Mouse (Mus musculus): ENCODE results near the gene Akr1cl. TPM values are rescaled to one million over a fixed set of nuclear protein-coding genes. Genes with fewer than 3 reads are reported as not detected.

The Akr1cl gene
- polyA plus RNA-seq, 1 experiment from 2014 or later = 5.6 TPM

- WGBS = 85% methylated on average over 2 of the region's 2 CpGs
- no peak overlapping the region for H3K4me2 ChIP-seq
Measured at GRCm38 (mm10) chr1:65043433-65043832, 10.9 kb upstream of the Akr1cl start.

GRCm38 (mm10) chr1:65041837-65042236 is 9.3 kb upstream of the Akr1cl start:
- ATAC-seq (replicated peaks; ENCODE audit: low FRiP score) = no peak
- WGBS = 92% methylated on average over 3 of the region's 3 CpGs
- H3K4me2 ChIP-seq = no peak overlapping the region

More at GRCm38 (mm10) chr1:65043433-65043832, 10.9 kb upstream of the Akr1cl start:
- Histone ChIP-seq H3K9me3 (replicated peaks) (no peaks in the 10 kb centered on the region), H3K4me1 (no peaks in the 10 kb centered on the region), H3K4me3 (replicated peaks) (no peak overlapping the region), H3K36me3 (no peaks in the 10 kb centered on the region), H3K27me3 (no peaks in the 10 kb centered on the region), H3K27ac (no peak overlapping the region), H3K9ac (no peak overlapping the region)
- no peak for ATAC-seq (replicated peaks; ENCODE audit: low FRiP score)

GRCm38 (mm10) chr1:65040806-65041205 is 8.2 kb upstream of the Akr1cl start:
- H3K4me3 ChIP-seq (replicated peaks) = no peak overlapping the region
- H3K27ac ChIP-seq = no peak overlapping the region
- no peaks in the 10 kb centered on the region for H3K27me3 ChIP-seq
- no peaks in the 10 kb centered on the region for H3K9me3 ChIP-seq (replicated peaks)
- no peaks in the 10 kb centered on the region for H3K4me1 ChIP-seq
- H3K4me2 ChIP-seq = no peak overlapping the region
- ATAC-seq (replicated peaks; ENCODE audit: low FRiP score) = no peak
- no peak overlapping the region for H3K9ac ChIP-seq
- WGBS = 58% methylated on average over 6 of the region's 6 CpGs
- no peaks in the 10 kb centered on the region for H3K36me3 ChIP-seq

More at GRCm38 (mm10) chr1:65041837-65042236, 9.3 kb upstream of the Akr1cl start:
- Histone ChIP-seq H3K27me3 (no peaks in the 10 kb centered on the region), H3K27ac (no peak overlapping the region), H3K4me1 (no peaks in the 10 kb centered on the region), H3K9ac (no peak overlapping the region), H3K9me3 (replicated peaks) (no peaks in the 10 kb centered on the region), H3K4me3 (replicated peaks) (no peak overlapping the region), H3K36me3 (no peaks in the 10 kb centered on the region)

GRCm38 (mm10) chr1:65039679-65040078 is 7.1 kb upstream of the Akr1cl start:
- H3K9ac ChIP-seq = no peak overlapping the region
- H3K4me2 ChIP-seq = no peak overlapping the region
- no peaks in the 10 kb centered on the region for H3K36me3 ChIP-seq
- H3K9me3 ChIP-seq (replicated peaks) = no peaks in the 10 kb centered on the region
- no peak overlapping the region for H3K4me3 ChIP-seq (replicated peaks)
- no peaks in the 10 kb centered on the region for H3K27me3 ChIP-seq
- no peak overlapping the region for H3K27ac ChIP-seq
- 66% methylated on average over 3 of the region's 3 CpGs for WGBS
- ATAC-seq (replicated peaks; ENCODE audit: low FRiP score) = no peak
- no peaks in the 10 kb centered on the region for H3K4me1 ChIP-seq

GRCm38 (mm10) chr1:65037542-65037941 is 5.0 kb upstream of the Akr1cl start:
- no peaks in the 10 kb centered on the region for H3K4me1 ChIP-seq
- H3K4me3 ChIP-seq (replicated peaks) = no peak overlapping the region
- H3K9ac ChIP-seq = no peak overlapping the region
- H3K36me3 ChIP-seq = no peaks in the 10 kb centered on the region
- H3K27ac ChIP-seq = no peak overlapping the region
- 81% methylated on average over 2 of the region's 2 CpGs for WGBS
- no peaks in the 10 kb centered on the region for H3K9me3 ChIP-seq (replicated peaks)
- no peaks in the 10 kb centered on the region for H3K27me3 ChIP-seq
- no peak for ATAC-seq (replicated peaks; ENCODE audit: low FRiP score)
- no peak overlapping the region for H3K4me2 ChIP-seq

- no peaks in the 10 kb centered on the region for H3K9me3 ChIP-seq (replicated peaks)
- no peaks in the 10 kb centered on the region for H3K4me1 ChIP-seq
- 39% methylated on average over 3 of the region's 3 CpGs for WGBS
- no peak overlapping the region for H3K27ac ChIP-seq
- H3K27me3 ChIP-seq = no peaks in the 10 kb centered on the region
- H3K36me3 ChIP-seq = no peaks in the 10 kb centered on the region
- H3K4me3 ChIP-seq (replicated peaks) = no peak overlapping the region
- no peak for ATAC-seq (replicated peaks; ENCODE audit: low FRiP score)
- H3K9ac ChIP-seq = no peak overlapping the region
- H3K4me2 ChIP-seq = no peak overlapping the region
Measured at GRCm38 (mm10) chr1:65035513-65035912, 3.0 kb upstream of the Akr1cl start.

GRCm38 (mm10) chr1:65028206-65028605 is 4.4 kb downstream of the Akr1cl start:
- no peak overlapping the region for H3K27ac ChIP-seq
- no peaks in the 10 kb centered on the region for H3K9me3 ChIP-seq (replicated peaks)
- H3K4me3 ChIP-seq (replicated peaks) = no peak overlapping the region
- no peak overlapping the region for H3K4me2 ChIP-seq
- H3K36me3 ChIP-seq = no peaks in the 10 kb centered on the region
- no peak for ATAC-seq (replicated peaks; ENCODE audit: low FRiP score)
- H3K27me3 ChIP-seq = no peaks in the 10 kb centered on the region
- 58% methylated on average over 9 of the region's 9 CpGs for WGBS
- H3K9ac ChIP-seq = no peak overlapping the region
- no peaks in the 10 kb centered on the region for H3K4me1 ChIP-seq

GRCm38 (mm10) chr1:65012726-65013125 is 19.8 kb downstream of the Akr1cl start:
- no peak overlapping the region for H3K4me3 ChIP-seq (replicated peaks)
- 81% methylated on average over 4 of the region's 4 CpGs for WGBS
- no peaks in the 10 kb centered on the region for H3K4me1 ChIP-seq
- no peak overlapping the region for H3K9ac ChIP-seq
- ATAC-seq (replicated peaks; ENCODE audit: low FRiP score) = no peak
- H3K27ac ChIP-seq = no peak overlapping the region
- no peaks in the 10 kb centered on the region for H3K27me3 ChIP-seq
- H3K4me2 ChIP-seq = no peak overlapping the region
- H3K9me3 ChIP-seq (replicated peaks) = no peaks in the 10 kb centered on the region
- H3K36me3 ChIP-seq = no peaks in the 10 kb centered on the region

- Histone ChIP-seq H3K4me3 (replicated peaks) (no peak overlapping the region), H3K27ac (no peak overlapping the region), H3K4me2 (no peak overlapping the region), H3K4me1 (no peaks in the 10 kb centered on the region), H3K36me3 (no peaks in the 10 kb centered on the region), H3K9me3 (replicated peaks) (no peaks in the 10 kb centered on the region), H3K27me3 (no peaks in the 10 kb centered on the region), H3K9ac (no peak overlapping the region)
- peak; percentile 74 for ATAC-seq (replicated peaks; ENCODE audit: low FRiP score)
- WGBS = 11% methylated on average over 9 of the region's 9 CpGs
Measured at GRCm38 (mm10) chr1:65010153-65010552, 22.4 kb downstream of the Akr1cl start.

GRCm38 (mm10) chr1:65005575-65005974 is 27.0 kb downstream of the Akr1cl start:
- ATAC-seq (replicated peaks; ENCODE audit: low FRiP score) = no peak
- 59% methylated on average over 6 of the region's 6 CpGs for WGBS
- Histone ChIP-seq H3K9me3 (replicated peaks) (no peaks in the 10 kb centered on the region), H3K27ac (no peak overlapping the region), H3K9ac (no peak overlapping the region), H3K36me3 (no peaks in the 10 kb centered on the region), H3K4me3 (replicated peaks) (no peak overlapping the region), H3K27me3 (no peaks in the 10 kb centered on the region), H3K4me1 (no peaks in the 10 kb centered on the region), H3K4me2 (no peak overlapping the region)

GRCm38 (mm10) chr1:65004526-65004925 is 28.0 kb downstream of the Akr1cl start:
- H3K4me3 ChIP-seq (replicated peaks) = no peak overlapping the region
- H3K9me3 ChIP-seq (replicated peaks) = no peaks in the 10 kb centered on the region
- H3K4me2 ChIP-seq = no peak overlapping the region
- H3K27ac ChIP-seq = no peak overlapping the region
- 82% methylated on average over 4 of the region's 4 CpGs for WGBS
- no peak for ATAC-seq (replicated peaks; ENCODE audit: low FRiP score)
- no peaks in the 10 kb centered on the region for H3K27me3 ChIP-seq
- no peaks in the 10 kb centered on the region for H3K4me1 ChIP-seq
- H3K36me3 ChIP-seq = no peaks in the 10 kb centered on the region
- no peak overlapping the region for H3K9ac ChIP-seq

GRCm38 (mm10) chr1:64993206-64993605 is 39.4 kb downstream of the Akr1cl start:
- no peaks in the 10 kb centered on the region for H3K4me1 ChIP-seq
- no peak overlapping the region for H3K4me3 ChIP-seq (replicated peaks)
- no peak overlapping the region for H3K27ac ChIP-seq
- H3K9me3 ChIP-seq (replicated peaks) = no peaks in the 10 kb centered on the region
- H3K4me2 ChIP-seq = no peak overlapping the region
- no peak for ATAC-seq (replicated peaks; ENCODE audit: low FRiP score)
- no peak overlapping the region for H3K9ac ChIP-seq
- H3K27me3 ChIP-seq = no peaks in the 10 kb centered on the region
- WGBS = 73% methylated on average over 4 of the region's 4 CpGs
- H3K36me3 ChIP-seq = no peaks in the 10 kb centered on the region

GRCm38 (mm10) chr1:64988176-64988575 is 44.4 kb downstream of the Akr1cl start:
- H3K27ac ChIP-seq = no peak overlapping the region
- no peaks in the 10 kb centered on the region for H3K4me1 ChIP-seq
- H3K27me3 ChIP-seq = no peaks in the 10 kb centered on the region
- ATAC-seq (replicated peaks; ENCODE audit: low FRiP score) = no peak
- no peak overlapping the region for H3K4me2 ChIP-seq
- no peak overlapping the region for H3K9ac ChIP-seq
- no peaks in the 10 kb centered on the region for H3K9me3 ChIP-seq (replicated peaks)
- no peaks in the 10 kb centered on the region for H3K36me3 ChIP-seq
- no peak overlapping the region for H3K4me3 ChIP-seq (replicated peaks)
